Mouse (Mus musculus) embryonic facial prominence, embryonic 11.5 days (tissue): ENCODE results near the gene Pecam1. TPM values are rescaled to one million over a fixed set of nuclear protein-coding genes. Genes with fewer than 3 reads are reported as not detected.

Experiments used
- ATAC-seq: fragments of 200-750 bp; cut with Nextera tagmentation; replicated peaks from 2 replicates; pipeline ENCODE4 v1.8.0; 2017; ENCODE audit warnings: low read depth; ENCODE audit not compliant: insufficient number of reproducible peaks, low FRiP score, low TSS enrichment
- DNase-seq: peaks from one replicate; pipeline ENCODE4 v3.0.0-alpha.2; 2015; ENCODE audit warnings: low spot score
- H3K27ac ChIP-seq: fragments of 300-500 bp; sonication (generic); replicated peaks from 2 replicates; pipeline ENCODE4 v1.5.1; 2014; ENCODE audit warnings: mild to moderate bottlenecking, low read depth, low read length, control low read depth
- H3K27me3 ChIP-seq: fragments of 300-500 bp; sonication (generic); 2 replicates; pipeline ENCODE4 v1.6.1; 2014; ENCODE audit warnings: mild to moderate bottlenecking, low read length, moderate library complexity, mixed read lengths; ENCODE audit not compliant: control insufficient read depth, insufficient read depth
- H3K36me3 ChIP-seq: fragments of 300-500 bp; sonication (generic); replicated peaks from 2 replicates; pipeline ENCODE4 v1.6.1; 2014; ENCODE audit warnings: low read depth, mild to moderate bottlenecking, low read length, moderate library complexity, mixed read lengths; ENCODE audit not compliant: control insufficient read depth, insufficient read depth
- H3K4me1 ChIP-seq: fragments of 300-500 bp; sonication (generic); 2 replicates; pipeline ENCODE4 v1.6.1; 2014; ENCODE audit warnings: low read length, mixed read lengths; ENCODE audit not compliant: control insufficient read depth, insufficient read depth
- H3K4me2 ChIP-seq: fragments of 300-500 bp; sonication (generic); 2 replicates; pipeline ENCODE4 v1.6.1; 2014; ENCODE audit warnings: low read depth, mild to moderate bottlenecking, control low read depth, low read length, moderate library complexity
- H3K4me3 ChIP-seq: fragments of 300-500 bp; sonication (generic); 2 replicates; pipeline ENCODE4 v1.5.1; 2014; ENCODE audit warnings: low read depth, low read length, control low read depth
- H3K9ac ChIP-seq: fragments of 300-500 bp; sonication (generic); replicated peaks from 2 replicates; pipeline ENCODE4 v1.6.1; 2014; ENCODE audit warnings: mild to moderate bottlenecking, control low read depth, low read length
- H3K9me3 ChIP-seq: fragments of 300-500 bp; sonication (generic); replicated peaks from 2 replicates; pipeline ENCODE4 v1.6.1; 2016; ENCODE audit warnings: mild to moderate bottlenecking, low read length, inconsistent platforms, mixed read lengths; ENCODE audit not compliant: control insufficient read depth
- WGBS: fragments of 180-500 bp; shearing (Covaris S2); extraction: QIAGEN DNeasy Blood & Tissue Kit; methylation state at CpG from one replicate; pipeline ENCODE4 v1.1.7; 2014; 5-methylcytosine and 5-hydroxymethylcytosine counted together
- polyA plus RNA-seq: library from polyadenylated mRNA; unstranded; fragments of >200 nt; fragmentation: Nextera tagmentation; extraction: Ambion mirVana; gene quantifications from 2 replicates; pipeline ENCODE4 v1.2.1, GENCODE M21; 2014

Pecam1 gene
- polyA plus RNA-seq: 26.7 and 29.7 TPM in 2 replicates

GRCm38 (mm10) chr11:106750121-106750751, at the start of gene Pecam1:
Pecam1 (minus strand) TSS chr11:106750628.
- no peaks in the 10 kb centered on the region for H3K9me3 ChIP-seq
- no peak within 1 kb of the TSS for H3K4me3 ChIP-seq
- no peak for ATAC-seq
- H3K4me1 ChIP-seq: no peaks in the 10 kb centered on the region
- no peak within 1 kb of the TSS for H3K9ac ChIP-seq
- no peak within 1 kb of the TSS for H3K4me2 ChIP-seq
- WGBS: 85% methylated on average over 13 of the region's 13 CpGs
- H3K27ac ChIP-seq: no peak within 1 kb of the TSS
- no peaks in the 10 kb centered on the region for H3K36me3 ChIP-seq
- no peak for DNase-seq
- no peaks in the 10 kb centered on the region for H3K27me3 ChIP-seq

GRCm38 (mm10) chr11:106795679-106796078, 45.3 kb upstream of the Pecam1 start:
- no peaks in the 10 kb centered on the region for H3K9me3 ChIP-seq
- no peaks in the 10 kb centered on the region for H3K27me3 ChIP-seq
- peaks cover 8% of the 10 kb centered on the region for H3K36me3 ChIP-seq
- H3K4me1 ChIP-seq: no peaks in the 10 kb centered on the region
- DNase-seq (peak; percentile 51), ATAC-seq (no peak)
- no peak overlapping the region for H3K4me2 ChIP-seq
- WGBS: 36% methylated on average over 9 of the region's 9 CpGs
- H3K9ac ChIP-seq: no peak overlapping the region
- no peak overlapping the region for H3K27ac ChIP-seq
- no peak overlapping the region for H3K4me3 ChIP-seq

- Histone ChIP-seq H3K27ac (no peak overlapping the region), H3K4me1 (no peaks in the 10 kb centered on the region), H3K36me3 (peaks cover 6% of the 10 kb centered on the region), H3K4me2 (no peak overlapping the region), H3K9ac (no peak overlapping the region), H3K4me3 (no peak overlapping the region), H3K9me3 (no peaks in the 10 kb centered on the region), H3K27me3 (no peaks in the 10 kb centered on the region)
- 77% methylated on average over 4 of the region's 4 CpGs for WGBS
- DNase-seq: no peak
- no peak for ATAC-seq
Measured at GRCm38 (mm10) chr11:106793846-106794245, 43.4 kb upstream of the Pecam1 start.

GRCm38 (mm10) chr11:106789649-106790048, 39.2 kb upstream of the Pecam1 start:
- Histone ChIP-seq H3K4me2 (peak overlapping the region; percentile 48), H3K27ac (no peak overlapping the region), H3K36me3 (peaks cover 5% of the 10 kb centered on the region), H3K9me3 (no peaks in the 10 kb centered on the region), H3K27me3 (no peaks in the 10 kb centered on the region), H3K4me3 (peak overlapping the region; percentile 83), H3K4me1 (no peaks in the 10 kb centered on the region), H3K9ac (peak overlapping the region; percentile 99)
- WGBS: 2% methylated on average over 6 of the region's 6 CpGs
- DNase-seq (peak; percentile 54), ATAC-seq (no peak)

- Histone ChIP-seq H3K4me1 (no peaks in the 10 kb centered on the region), H3K9ac (peak within 1 kb of the TSS; percentile 99), H3K4me2 (peak within 1 kb of the TSS; percentile 48), H3K36me3 (peaks cover 8% of the 10 kb centered on the region), H3K27ac (peak within 1 kb of the TSS; percentile 94), H3K27me3 (no peaks in the 10 kb centered on the region), H3K9me3 (no peaks in the 10 kb centered on the region), H3K4me3 (peak within 1 kb of the TSS; percentile 83)
- ATAC-seq (peak; percentile 89), DNase-seq (peak; percentile 98)
- under 1% methylated on average over 58 of the region's 58 CpGs for WGBS
Measured at GRCm38 (mm10) chr11:106788775-106789459, 38.5 kb upstream of the Pecam1 start, which contains the start of the genes Ddx5 and Cep95. Ddx5 (minus strand) TSS chr11:106789185. Cep95 (plus strand) TSS chr11:106789252.

GRCm38 (mm10) chr11:106788026-106788774, 37.8 kb upstream of the Pecam1 start:
- under 1% methylated on average over 70 of the region's 79 CpGs for WGBS
- no peaks in the 10 kb centered on the region for H3K4me1 ChIP-seq
- peak; percentile 99 for DNase-seq
- H3K9ac ChIP-seq: peak overlapping the region; percentile 99
- no peaks in the 10 kb centered on the region for H3K27me3 ChIP-seq
- peak overlapping the region; percentile 16 for H3K4me2 ChIP-seq
- H3K4me3 ChIP-seq: peak overlapping the region; percentile 83
- ATAC-seq: peak; percentile 61
- H3K27ac ChIP-seq: peak overlapping the region; percentile 94
- H3K9me3 ChIP-seq: no peaks in the 10 kb centered on the region
- H3K36me3 ChIP-seq: peaks cover 11% of the 10 kb centered on the region

GRCm38 (mm10) chr11:106787131-106788025, 37.0 kb upstream of the Pecam1 start:
- peaks cover 11% of the 10 kb centered on the region for H3K36me3 ChIP-seq
- no peaks in the 10 kb centered on the region for H3K4me1 ChIP-seq
- DNase-seq: peak; percentile 92
- peak overlapping the region; percentile 83 for H3K4me3 ChIP-seq
- H3K27me3 ChIP-seq: no peaks in the 10 kb centered on the region
- under 1% methylated on average over 65 of the region's 65 CpGs for WGBS
- peak overlapping the region; percentile 99 for H3K9ac ChIP-seq
- H3K9me3 ChIP-seq: no peaks in the 10 kb centered on the region
- H3K4me2 ChIP-seq: peak overlapping the region; percentile 68
- ATAC-seq: 0 out of 2 replicates have a peak, but pooled peaks have one; percentile 21
- H3K27ac ChIP-seq: peak overlapping the region; percentile 94
